Mouse (Mus musculus) heart, embryonic 11.5 days (tissue): ENCODE measurements at regions not wholly inside any gene's neighbourhood (a gene's known extent, or its start where the extent isn't known, plus 50 kb on each side); places are given as distances from the start of the nearest gene placed in this dataset.

ENCODE experiments used
- ATAC-seq: fragments of 200-750 bp; cut with Nextera tagmentation; replicated peaks from 2 replicates; pipeline ENCODE4 v1.8.0; 2017; ENCODE audit warnings: moderate library complexity; ENCODE audit not compliant: insufficient number of reproducible peaks, low FRiP score, low TSS enrichment
- H3K27ac ChIP-seq: fragments of 300-500 bp; sonication (generic); 2 replicates; pipeline ENCODE4 v1.5.1; 2014; ENCODE audit warnings: mild to moderate bottlenecking, low read depth, low read length
- H3K27me3 ChIP-seq: fragments of 300-500 bp; sonication (generic); 2 replicates; pipeline ENCODE4 v1.6.1; 2014; ENCODE audit warnings: mild to moderate bottlenecking, low read length, mixed read lengths; ENCODE audit not compliant: control insufficient read depth, insufficient read depth
- H3K36me3 ChIP-seq: fragments of 300-500 bp; sonication (generic); 2 replicates; pipeline ENCODE4 v1.6.1; 2014; ENCODE audit warnings: mild to moderate bottlenecking, low read length, moderate library complexity, mixed read lengths; ENCODE audit not compliant: control insufficient read depth, insufficient read depth
- H3K4me1 ChIP-seq: fragments of 300-500 bp; sonication (generic); 2 replicates; pipeline ENCODE4 v1.6.1; 2014; ENCODE audit warnings: low read length; ENCODE audit not compliant: control insufficient read depth, insufficient read depth
- H3K4me2 ChIP-seq: fragments of 300-500 bp; sonication (generic); 2 replicates; pipeline ENCODE4 v1.6.1; 2014; ENCODE audit warnings: mild to moderate bottlenecking, moderate library complexity
- H3K4me3 ChIP-seq: fragments of 300-500 bp; sonication (generic); 2 replicates; pipeline ENCODE4 v1.5.1; 2014; ENCODE audit warnings: low read depth, low read length
- H3K9ac ChIP-seq: fragments of 300-500 bp; sonication (generic); 2 replicates; pipeline ENCODE4 v1.6.1; 2014; ENCODE audit warnings: mild to moderate bottlenecking, low read depth, low read length, moderate library complexity
- H3K9me3 ChIP-seq: fragments of 300-500 bp; sonication (generic); replicated peaks from 2 replicates; pipeline ENCODE4 v1.6.1; 2016; ENCODE audit warnings: low read length; ENCODE audit not compliant: control insufficient read depth
- WGBS: fragments of 180-500 bp; shearing (Covaris S2); extraction: QIAGEN DNeasy Blood & Tissue Kit; methylation state at CpG from one replicate; pipeline ENCODE4 v1.1.7; 2014; ENCODE audit not compliant: insufficient replicate concordance; 5-methylcytosine and 5-hydroxymethylcytosine counted together

DNA sequence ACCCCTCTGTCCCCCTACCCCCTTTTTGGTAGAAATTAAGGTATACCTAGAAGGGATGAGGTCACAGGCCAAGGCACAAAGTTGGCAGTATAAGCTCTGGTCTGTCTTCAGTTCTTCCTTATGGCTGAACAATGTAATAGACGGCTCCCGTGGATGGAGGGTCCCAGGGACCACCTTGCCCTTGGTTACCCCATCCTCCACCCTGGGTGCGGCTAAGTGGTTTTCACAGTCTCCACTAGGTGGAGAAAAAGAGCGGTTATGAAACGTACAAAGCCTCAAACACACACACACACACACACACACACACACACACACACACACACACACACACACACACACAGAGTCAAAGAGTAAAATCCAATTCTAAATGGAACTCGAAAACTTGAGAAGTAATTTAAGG, 93.1 kb downstream of the Nog start:
- Histone ChIP-seq H3K4me1 (no peaks in the 10 kb centered on the region; the same call in 1 of the 2 replicates), H3K27ac (no peak overlapping the region), H3K27me3 (no peaks in the 10 kb centered on the region), H3K9me3 (no peaks in the 10 kb centered on the region), H3K4me2 (no peak overlapping the region), H3K4me3 (no peak overlapping the region), H3K9ac (no peak overlapping the region), H3K36me3 (no peaks in the 10 kb centered on the region)
- WGBS: 56% methylated on average over 6 of the region's 6 CpGs
- ATAC-seq: no peak

DNA sequence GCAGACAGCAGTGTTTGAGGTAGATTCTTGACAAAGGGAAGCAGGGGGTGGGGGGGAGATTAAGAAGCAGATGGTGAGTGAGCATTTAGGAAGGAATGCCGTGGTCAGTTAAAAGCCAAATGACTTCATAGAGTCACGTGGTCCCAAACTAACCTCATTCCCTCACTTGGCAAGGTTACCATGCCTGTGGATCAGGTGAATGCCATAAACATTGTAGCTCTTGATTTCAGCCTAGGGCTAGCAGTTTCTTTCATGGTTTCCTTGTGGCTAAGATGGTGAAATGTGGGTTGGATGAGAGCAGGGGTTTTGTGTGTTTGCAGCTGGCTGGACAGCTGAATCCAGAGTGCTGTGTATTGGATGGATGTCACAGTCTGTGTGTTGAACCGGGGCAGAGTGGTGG, 95.3 kb downstream of the Nog start:
- Histone ChIP-seq H3K27ac (no peak overlapping the region), H3K27me3 (no peaks in the 10 kb centered on the region), H3K4me1 (no peaks in the 10 kb centered on the region; the same call in 1 of the 2 replicates), H3K9ac (no peak overlapping the region), H3K9me3 (no peaks in the 10 kb centered on the region), H3K36me3 (no peaks in the 10 kb centered on the region), H3K4me3 (no peak overlapping the region), H3K4me2 (no peak overlapping the region)
- no peak for ATAC-seq
- whole genome bisulfite sequencing: 49% methylated on average over 3 of the region's 3 CpGs

- Histone ChIP-seq H3K36me3 (no peaks in the 10 kb centered on the region), H3K27ac (no peak overlapping the region), H3K9ac (no peak overlapping the region), H3K4me1 (no peaks in the 10 kb centered on the region; the same call in 1 of the 2 replicates), H3K9me3 (no peaks in the 10 kb centered on the region), H3K27me3 (no peaks in the 10 kb centered on the region), H3K4me3 (no peak overlapping the region), H3K4me2 (no peak overlapping the region)
- 59% methylated on average over 7 of the region's 7 CpGs for WGBS
- no peak for ATAC-seq
Measured at GRCm38 (mm10) chr11:89204948-89205545, 97.1 kb downstream of the Nog start.

DNA sequence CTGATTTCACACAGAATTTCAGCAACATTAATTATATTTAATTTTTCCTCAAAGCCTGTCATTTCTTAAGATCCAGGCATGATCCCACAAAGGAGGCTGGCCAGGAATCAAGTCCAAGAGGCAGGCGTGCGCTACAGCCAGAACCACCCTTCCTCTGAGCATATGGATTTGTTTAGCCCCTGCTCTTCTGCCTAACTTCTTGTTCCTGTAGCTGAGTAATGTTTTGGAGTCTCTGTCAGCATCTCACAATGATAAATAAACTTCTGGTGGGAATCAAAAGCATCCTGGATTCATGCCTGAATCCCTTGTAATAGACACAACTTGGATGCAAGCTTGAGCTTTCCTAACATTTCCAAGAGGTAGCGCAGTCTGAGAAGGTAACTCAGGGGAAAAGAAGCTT, 101.7 kb downstream of the Nog start:
- no peak overlapping the region for H3K9ac ChIP-seq
- H3K4me2 ChIP-seq: no peak overlapping the region
- 86% methylated on average over 3 of the region's 3 CpGs for WGBS

DNA sequence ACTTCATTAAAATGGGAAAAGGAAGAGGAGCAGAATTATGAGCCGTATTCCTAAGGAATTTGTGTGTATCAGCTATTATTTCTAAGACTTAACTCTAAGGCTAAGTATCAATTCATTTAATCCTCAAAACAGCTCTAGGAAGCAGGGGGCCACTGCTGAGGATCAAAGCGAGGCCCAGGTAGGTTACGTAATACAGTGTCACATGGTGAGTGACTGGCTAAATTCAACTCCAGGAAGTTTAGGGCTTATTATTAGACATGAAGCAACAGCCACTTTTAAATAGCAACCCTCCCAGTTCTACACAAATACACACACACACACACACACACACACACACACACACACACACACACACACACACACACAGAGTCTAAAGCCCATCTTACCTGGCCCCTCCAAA, 109.3 kb downstream of the Nog start:
- ATAC-seq: no peak
- Histone ChIP-seq H3K4me2 (no peak overlapping the region), H3K27ac (no peak overlapping the region), H3K9me3 (no peaks in the 10 kb centered on the region), H3K27me3 (no peaks in the 10 kb centered on the region), H3K4me1 (no peaks in the 10 kb centered on the region), H3K36me3 (no peaks in the 10 kb centered on the region), H3K4me3 (no peak overlapping the region), H3K9ac (no peak overlapping the region)
- WGBS: 78% methylated on average over 3 of the region's 3 CpGs

More for the DNA sequence above, 101.7 kb downstream of the Nog start:
- Histone ChIP-seq H3K9me3 (no peaks in the 10 kb centered on the region), H3K27me3 (no peaks in the 10 kb centered on the region), H3K4me3 (no peak overlapping the region), H3K27ac (no peak overlapping the region), H3K36me3 (no peaks in the 10 kb centered on the region), H3K4me1 (no peaks in the 10 kb centered on the region)
- no peak for ATAC-seq

DNA sequence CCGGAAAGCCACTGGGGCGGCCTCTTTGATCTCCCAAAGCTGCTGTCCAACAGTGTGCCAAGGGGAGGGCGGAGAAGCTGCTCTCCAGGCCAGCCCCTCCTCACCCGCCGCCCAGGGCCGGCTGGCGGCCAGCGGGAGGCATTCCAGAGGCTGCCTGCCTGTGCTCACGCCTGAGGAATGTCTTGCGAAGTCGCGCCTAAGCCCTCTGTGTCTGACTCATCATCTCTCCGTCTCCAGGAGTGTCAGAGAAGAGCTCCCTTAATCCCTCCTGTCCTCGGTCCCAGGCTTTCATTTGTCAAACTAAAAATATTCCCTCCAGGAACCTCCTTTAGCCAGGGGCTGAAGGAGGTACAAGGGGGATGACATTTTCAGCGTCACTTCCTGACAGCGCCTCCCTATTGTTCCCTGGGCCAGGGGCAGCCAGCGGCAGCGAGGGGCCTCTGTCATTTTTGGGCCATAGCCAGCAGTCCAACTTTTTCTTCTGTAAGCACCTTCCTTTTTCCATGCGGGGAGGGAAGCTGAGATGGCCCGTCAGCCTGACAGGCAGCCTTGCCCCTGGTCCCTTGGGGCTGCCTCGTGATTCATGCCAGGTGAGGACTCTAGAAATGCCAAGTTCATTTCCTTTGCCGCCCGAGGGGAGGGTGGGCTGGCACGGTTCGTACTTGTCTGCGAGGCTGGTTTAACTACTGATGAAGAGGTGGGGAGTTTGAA, 113.4 kb downstream of the Gm525 start:
- peak; percentile 86 for ATAC-seq

DNA sequence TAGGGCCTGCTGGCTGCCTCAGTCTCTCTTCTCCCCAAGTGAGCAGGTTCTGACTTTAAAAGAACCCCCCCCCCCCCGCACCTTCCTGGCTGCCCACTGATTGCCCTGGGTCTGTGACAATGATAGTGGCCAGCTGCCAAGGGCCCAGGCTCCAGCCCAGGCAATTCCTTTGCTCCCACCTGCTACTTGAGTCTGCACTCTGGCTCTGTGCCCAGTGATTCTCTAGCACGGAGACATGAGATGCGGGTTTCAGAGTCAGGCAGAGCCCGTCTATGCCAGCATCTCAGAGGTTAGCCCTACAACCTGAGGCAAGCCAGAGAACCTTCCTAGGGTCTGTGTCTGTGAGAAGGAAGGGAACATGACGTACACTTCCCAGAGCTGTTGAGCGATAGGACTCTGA, 112.2 kb downstream of the Gm525 start:
- ATAC-seq: no peak; the same call in 1 of the 2 replicates
- Histone ChIP-seq H3K27ac (no peak overlapping the region), H3K4me2 (no peak overlapping the region; the same call in 1 of the 2 replicates)

More for the DNA sequence above, 113.4 kb downstream of the Gm525 start:
- Histone ChIP-seq H3K4me3 (peak overlapping the region; percentile 26), H3K9me3 (no peaks in the 10 kb centered on the region), H3K4me1 (peaks cover 14% of the 10 kb centered on the region), H3K4me2 (peak overlapping the region; percentile 53), H3K36me3 (no peaks in the 10 kb centered on the region), H3K27ac (peak overlapping the region; percentile 79), H3K27me3 (no peaks in the 10 kb centered on the region), H3K9ac (peak overlapping the region; percentile 23; the same call in 1 of the 2 replicates)
- WGBS: 4% methylated on average over 26 of the region's 26 CpGs

GRCm38 (mm10) chr11:89181471-89181870, 107.8 kb downstream of the Gm525 start:
- H3K4me2 ChIP-seq: no peak overlapping the region
- no peaks in the 10 kb centered on the region for H3K9me3 ChIP-seq
- no peak overlapping the region for H3K9ac ChIP-seq
- H3K27me3 ChIP-seq: no peaks in the 10 kb centered on the region
- ATAC-seq: no peak
- no peak overlapping the region for H3K27ac ChIP-seq
- 82% methylated on average over 5 of the region's 5 CpGs for WGBS
- H3K4me3 ChIP-seq: no peak overlapping the region
- H3K36me3 ChIP-seq: no peaks in the 10 kb centered on the region
- H3K4me1 ChIP-seq: peaks cover 10% of the 10 kb centered on the region

More for the DNA sequence above, 112.2 kb downstream of the Gm525 start:
- Histone ChIP-seq H3K4me1 (peaks cover 14% of the 10 kb centered on the region), H3K27me3 (no peaks in the 10 kb centered on the region), H3K9me3 (no peaks in the 10 kb centered on the region), H3K4me3 (no peak overlapping the region), H3K36me3 (no peaks in the 10 kb centered on the region), H3K9ac (no peak overlapping the region)
- WGBS: 46% methylated on average over 6 of the region's 6 CpGs
